Mouse (Mus musculus) spleen, postnatal 4 days (tissue): ENCODE data around the gene Tle4.

Experiments
- DNase-seq, 2 experiments: peaks; one replicate each; pipeline ENCODE4 v3.0.0; 2022; ENCODE audit warnings: low spot score in 2 of 2

Gene Tle4

GRCm38 (mm10) chr19:14406603-14407002 lies 191.2 kb downstream of the Tle4 start:
- no peak for DNase-seq
